Mouse (Mus musculus) thymus, adult 2 months (tissue): ENCODE measurements around the gene Tshz2. TPM values are rescaled to one million over a fixed set of nuclear protein-coding genes. Genes with fewer than 3 reads are reported as not detected.

Source experiments
- DNase-seq: peaks from one replicate; pipeline ENCODE4 v3.0.0; 2021
- H3K27ac ChIP-seq: fragments of 200-500 bp; 2 replicates; pipeline ENCODE4 v1.5.1; 2012; ENCODE audit warnings: low read length, control low read depth; ENCODE audit not compliant: control insufficient read depth, insufficient read depth
- H3K27me3 ChIP-seq: fragments of 200-500 bp; 2 replicates; pipeline ENCODE4 v1.6.1; 2012; ENCODE audit warnings: mild to moderate bottlenecking, low read length, moderate library complexity, mixed read lengths; ENCODE audit not compliant: control insufficient read depth, insufficient read depth
- H3K36me3 ChIP-seq: fragments of 200-500 bp; 2 replicates; pipeline ENCODE4 v1.6.1; 2012; ENCODE audit warnings: mild to moderate bottlenecking, low read length, moderate library complexity; ENCODE audit not compliant: control insufficient read depth, insufficient read depth
- H3K4me1 ChIP-seq: fragments of 200-500 bp; replicated peaks from 2 replicates; pipeline ENCODE4 v1.6.1; 2012; ENCODE audit warnings: low read length; ENCODE audit not compliant: control insufficient read depth, insufficient read depth
- H3K4me3 ChIP-seq: fragments of 200-500 bp; 2 replicates; pipeline ENCODE4 v1.5.1; 2012; ENCODE audit warnings: mild to moderate bottlenecking, low read length, control low read depth, moderate library complexity; ENCODE audit not compliant: control insufficient read depth, insufficient read depth
- CTCF ChIP-seq: fragments of 200-500 bp; IDR thresholded peaks from 2 replicates; pipeline ENCODE4 v1.5.1; 2012; ENCODE audit warnings: mild to moderate bottlenecking, control low read depth, low read length, moderate library complexity, borderline replicate concordance; ENCODE audit not compliant: control insufficient read depth, poor library complexity, insufficient read depth; ENCODE audit errors: extremely low read depth
- POLR2A ChIP-seq: fragments of 200-500 bp; IDR thresholded peaks from 2 replicates; pipeline ENCODE4 v1.6.1; 2012; ENCODE audit warnings: mild to moderate bottlenecking, low read length, control low read depth, moderate library complexity; ENCODE audit not compliant: control insufficient read depth, poor library complexity, insufficient read depth; ENCODE audit errors: extremely low read depth
- WGBS: fragments of 180-500 bp; shearing (Covaris S2); methylation state at CpG from one replicate; pipeline ENCODE4 v1.1.7; 2018; 5-methylcytosine and 5-hydroxymethylcytosine counted together
- polyA plus RNA-seq: library from polyadenylated mRNA; depleted of rRNA; stranded (reverse); fragments of >200 nt; gene quantifications from 2 replicates; pipeline ENCODE4 v1.2.3, GENCODE M21; 2012

The Tshz2 gene
- polyA plus RNA-seq, 1 experiment: 2.5 TPM

- no peaks in the 10 kb centered on the region for H3K4me1 ChIP-seq
- no peaks in the 10 kb centered on the region for H3K27me3 ChIP-seq
- H3K4me3 ChIP-seq: no peak overlapping the region
- no peaks in the 10 kb centered on the region for H3K36me3 ChIP-seq
- no peak overlapping the region for H3K27ac ChIP-seq
- TF ChIP-seq POLR2A (no peak), CTCF (no peak)
- DNase-seq: no peak
- 82% methylated on average over 8 of the region's 10 CpGs for WGBS
These were observed 410.5 kb downstream of the Tshz2 start for GRCm38 (mm10) chr2:170043290-170043689.

GRCm38 (mm10) chr2:170045896-170046295, 413.1 kb downstream of the Tshz2 start:
- Histone ChIP-seq H3K36me3 (no peaks in the 10 kb centered on the region), H3K27me3 (no peaks in the 10 kb centered on the region), H3K4me1 (no peaks in the 10 kb centered on the region), H3K4me3 (no peak overlapping the region), H3K27ac (no peak overlapping the region)
- DNase-seq: no peak
- WGBS: 92% methylated on average over 11 of the region's 11 CpGs
- TF ChIP-seq POLR2A (no peak), CTCF (no peak)

DNA sequence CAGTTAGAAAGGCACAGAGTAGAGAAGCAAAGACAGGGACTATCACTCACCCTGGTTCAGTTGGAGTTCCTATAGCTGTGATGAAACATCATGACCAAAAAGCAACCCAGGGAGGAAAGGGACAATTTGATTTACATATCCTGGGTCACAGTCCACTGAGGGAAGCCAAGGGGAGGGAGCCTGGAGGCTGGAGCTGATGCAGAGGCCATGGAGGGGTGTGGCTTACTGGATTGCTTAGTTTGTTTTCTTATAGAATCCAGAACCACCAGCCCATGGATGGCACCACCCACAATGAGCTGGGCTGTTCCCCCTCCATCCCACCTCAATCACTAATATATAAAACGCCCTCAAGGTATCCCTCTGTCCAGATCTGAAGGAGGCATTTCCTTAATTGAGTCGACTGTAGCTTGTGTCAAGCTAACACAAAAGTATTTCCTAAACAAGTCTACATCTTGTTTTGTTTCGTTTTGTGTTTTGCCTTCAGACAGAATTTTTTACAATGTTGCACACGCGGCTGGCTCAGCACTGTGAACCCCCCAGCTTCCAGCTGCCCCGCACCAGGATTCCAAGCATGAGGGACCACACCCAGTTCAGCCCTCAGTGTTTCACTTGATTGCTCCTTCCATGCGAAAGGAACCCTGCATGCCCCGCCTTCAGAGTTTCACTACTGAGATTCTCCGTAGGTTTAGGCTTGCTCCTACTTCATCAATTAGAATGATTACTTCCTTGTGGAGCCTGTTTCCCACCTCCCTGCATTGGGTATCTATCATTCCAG, 413.7 kb downstream of the Tshz2 start:
- Histone ChIP-seq H3K27ac (no peak overlapping the region), H3K4me1 (no peaks in the 10 kb centered on the region), H3K4me3 (no peak overlapping the region), H3K36me3 (no peaks in the 10 kb centered on the region), H3K27me3 (no peaks in the 10 kb centered on the region)
- no peak for TF ChIP-seq CTCF
- TF ChIP-seq POLR2A: no peak
- WGBS: 96% methylated on average over 9 of the region's 9 CpGs
- no peak for DNase-seq

- no peaks in the 10 kb centered on the region for H3K27me3 ChIP-seq
- no peak for DNase-seq
- TF ChIP-seq CTCF (no peak), POLR2A (no peak)
- H3K4me3 ChIP-seq: no peak overlapping the region
- no peak overlapping the region for H3K27ac ChIP-seq
- H3K4me1 ChIP-seq: no peaks in the 10 kb centered on the region
- no peaks in the 10 kb centered on the region for H3K36me3 ChIP-seq
- WGBS: 100% methylated on average over 1 of the region's 1 CpGs
These were observed 416.0 kb downstream of the Tshz2 start for GRCm38 (mm10) chr2:170048831-170049230.

DNA sequence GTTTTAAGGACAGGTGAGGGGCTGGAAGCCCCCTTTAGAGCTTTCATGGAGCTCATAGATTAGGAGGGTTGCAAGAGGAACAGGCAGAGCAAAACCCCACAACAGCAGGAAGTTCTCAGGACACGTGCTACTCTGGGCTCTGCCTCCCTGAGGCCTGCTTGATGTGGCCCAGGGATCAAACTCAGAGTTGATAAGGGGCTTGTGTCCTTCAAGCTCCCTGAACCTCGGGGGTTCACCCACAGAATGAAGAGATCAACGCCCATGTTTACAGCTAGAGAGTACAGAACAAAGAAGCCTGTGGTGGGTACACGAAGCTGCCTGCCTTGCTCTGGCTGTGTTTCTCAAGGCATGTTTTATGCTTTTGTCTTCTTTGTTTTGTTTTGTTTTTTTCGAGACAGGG, 417.8 kb downstream of the Tshz2 start:
- WGBS: 21% methylated on average over 5 of the region's 5 CpGs
- H3K4me1 ChIP-seq: no peaks in the 10 kb centered on the region
- no peaks in the 10 kb centered on the region for H3K36me3 ChIP-seq
- no peaks in the 10 kb centered on the region for H3K27me3 ChIP-seq
- H3K4me3 ChIP-seq: no peak overlapping the region
- DNase-seq: no peak
- no peak for TF ChIP-seq POLR2A
- TF ChIP-seq CTCF: no peak
- no peak overlapping the region for H3K27ac ChIP-seq

GRCm38 (mm10) chr2:170051441-170051840, 418.6 kb downstream of the Tshz2 start:
- Histone ChIP-seq H3K27ac (no peak overlapping the region), H3K36me3 (no peaks in the 10 kb centered on the region), H3K4me3 (no peak overlapping the region), H3K27me3 (no peaks in the 10 kb centered on the region), H3K4me1 (no peaks in the 10 kb centered on the region)
- DNase-seq: no peak
- no peak for TF ChIP-seq POLR2A
- no peak for TF ChIP-seq CTCF
- 98% methylated on average over 6 of the region's 6 CpGs for WGBS
